Mouse (Mus musculus) small intestine, adult 2 months (tissue): ENCODE results near the gene Gpx3. TPM values are rescaled to one million over a fixed set of nuclear protein-coding genes. Genes with fewer than 3 reads are reported as not detected.
"Not testable (repeated sequence)": the region's sequence is repeated elsewhere in the genome, so short reads cannot be mapped to it uniquely, and the experiment has no call there.

Source experiments
- H3K27ac ChIP-seq: fragments of 200-500 bp; 2 replicates; pipeline ENCODE4 v1.5.1; 2012; ENCODE audit warnings: low read depth, low read length, control low read depth, inconsistent platforms; ENCODE audit not compliant: insufficient read depth
- H3K27me3 ChIP-seq: fragments of 200-500 bp; 2 replicates; pipeline ENCODE4 v1.6.1; 2012; ENCODE audit warnings: mild to moderate bottlenecking, moderate library complexity, low read length, inconsistent platforms; ENCODE audit not compliant: control insufficient read depth, insufficient read depth
- H3K36me3 ChIP-seq: fragments of 200-500 bp; 2 replicates; pipeline ENCODE4 v1.6.1; 2012; ENCODE audit warnings: mild to moderate bottlenecking, low read length, control low read depth, inconsistent platforms; ENCODE audit not compliant: control insufficient read depth, insufficient read depth
- H3K4me1 ChIP-seq: fragments of 200-500 bp; 2 replicates; pipeline ENCODE4 v1.6.1; 2012; ENCODE audit warnings: low read length, inconsistent platforms, mixed read lengths; ENCODE audit not compliant: control insufficient read depth, insufficient read depth, insufficient read length
- H3K4me3 ChIP-seq: fragments of 200-500 bp; 2 replicates; pipeline ENCODE4 v1.5.1; 2012; ENCODE audit warnings: low read depth, mild to moderate bottlenecking, control low read depth, inconsistent platforms, low read length, moderate library complexity
- CTCF ChIP-seq: fragments of 200-500 bp; IDR thresholded peaks from 2 replicates; pipeline ENCODE4 v1.5.1; 2012; ENCODE audit warnings: low read depth, mild to moderate bottlenecking, control low read depth, inconsistent platforms, low read length, moderate library complexity, mixed read lengths; ENCODE audit not compliant: insufficient replicate concordance, insufficient read length; ENCODE audit errors: extremely low read depth
- POLR2A ChIP-seq: fragments of 200-500 bp; IDR thresholded peaks from 2 replicates; pipeline ENCODE4 v1.6.1; 2012; ENCODE audit warnings: low read depth, mild to moderate bottlenecking, control low read depth, inconsistent platforms, low read length, moderate library complexity
- WGBS: fragments of 180-500 bp; shearing (Covaris S2); methylation state at CpG from one replicate; pipeline ENCODE4 v1.1.7; 2018; 5-methylcytosine and 5-hydroxymethylcytosine counted together
- polyA plus RNA-seq: library from polyadenylated mRNA; depleted of rRNA; stranded (reverse); fragments of >200 nt; gene quantifications from 2 replicates; pipeline ENCODE4 v1.2.3, GENCODE M21; 2012

The Gpx3 gene
- polyA plus RNA-seq, 1 experiment, result 90.3 TPM

DNA sequence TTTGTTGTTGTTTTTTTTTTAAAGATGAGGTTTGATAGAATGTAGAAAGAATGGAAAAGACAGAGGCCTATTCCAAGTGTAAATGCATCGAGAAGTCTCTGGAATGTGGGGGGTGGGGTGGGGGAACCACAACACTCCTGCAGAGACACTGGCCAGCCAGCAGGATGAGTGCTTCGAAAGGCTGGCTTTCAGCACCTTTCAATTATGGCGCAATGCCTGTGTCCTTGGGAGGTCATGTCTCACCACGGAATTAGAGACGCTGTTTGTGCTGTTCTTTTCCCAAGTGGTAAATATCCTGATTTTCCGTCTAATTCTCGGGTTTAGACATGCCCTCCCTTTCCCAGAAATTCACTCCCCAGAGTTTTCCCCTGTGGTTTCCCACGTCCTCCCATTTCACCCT is 19.6 kb upstream of the Gpx3 start:
- 78% methylated on average over 8 of the region's 8 CpGs for WGBS
- no peak for TF ChIP-seq CTCF
- TF ChIP-seq POLR2A, result no peak
- Histone ChIP-seq H3K36me3 (no peaks in the 10 kb centered on the region), H3K4me1 (no peaks in the 10 kb centered on the region), H3K27ac (peak overlapping the region; percentile 47; the same call in 1 of the 2 replicates), H3K27me3 (no peaks in the 10 kb centered on the region), H3K4me3 (no peak overlapping the region)

DNA sequence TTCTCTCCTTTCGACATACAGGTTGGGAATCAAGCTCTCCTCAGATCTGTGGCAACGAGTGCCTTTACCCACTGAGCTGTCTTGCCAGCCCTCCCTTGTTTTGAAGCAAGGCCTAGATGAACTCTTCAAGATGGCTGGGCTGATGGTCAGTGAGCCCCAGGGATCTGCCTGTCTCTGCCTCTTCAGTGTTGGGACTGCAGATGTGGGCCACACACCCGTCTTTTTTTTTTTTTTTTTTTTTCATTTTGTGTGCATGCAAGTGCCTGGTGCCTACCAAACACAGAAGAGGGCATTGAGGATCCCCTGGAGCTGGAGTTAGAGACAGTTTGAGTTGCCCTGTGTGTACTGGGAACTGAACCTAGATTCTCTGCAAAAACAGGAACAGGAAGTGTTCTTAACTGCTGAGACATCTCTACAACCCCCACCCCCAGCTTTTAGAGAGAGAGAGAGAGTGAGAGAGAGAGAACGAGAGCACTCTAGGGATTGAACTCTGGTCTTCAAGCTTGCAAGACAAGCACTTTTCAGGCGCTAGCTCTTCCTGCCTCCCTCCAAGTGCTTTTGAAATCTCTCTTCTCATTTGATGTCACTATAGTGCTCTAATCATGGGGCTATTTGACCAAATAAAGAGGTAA is 17.9 kb upstream of the Gpx3 start:
- H3K4me1 ChIP-seq, result no peaks in the 10 kb centered on the region
- no peaks in the 10 kb centered on the region for H3K27me3 ChIP-seq
- H3K4me3 ChIP-seq, result no peak overlapping the region
- peak overlapping the region; percentile 74 for H3K27ac ChIP-seq
- TF ChIP-seq CTCF (no peak), POLR2A (no peak)
- no peaks in the 10 kb centered on the region for H3K36me3 ChIP-seq
- 69% methylated on average over 5 of the region's 5 CpGs for WGBS

GRCm38 (mm10) chr11:54884937-54885336 is 17.3 kb upstream of the Gpx3 start:
- H3K4me1 ChIP-seq, result no peaks in the 10 kb centered on the region
- no peak overlapping the region for H3K4me3 ChIP-seq
- TF ChIP-seq CTCF (no peak), POLR2A (no peak)
- WGBS, result 28% methylated on average over 5 of the region's 5 CpGs
- H3K27ac ChIP-seq, result peak overlapping the region; percentile 74
- H3K27me3 ChIP-seq, result no peaks in the 10 kb centered on the region
- no peaks in the 10 kb centered on the region for H3K36me3 ChIP-seq

DNA sequence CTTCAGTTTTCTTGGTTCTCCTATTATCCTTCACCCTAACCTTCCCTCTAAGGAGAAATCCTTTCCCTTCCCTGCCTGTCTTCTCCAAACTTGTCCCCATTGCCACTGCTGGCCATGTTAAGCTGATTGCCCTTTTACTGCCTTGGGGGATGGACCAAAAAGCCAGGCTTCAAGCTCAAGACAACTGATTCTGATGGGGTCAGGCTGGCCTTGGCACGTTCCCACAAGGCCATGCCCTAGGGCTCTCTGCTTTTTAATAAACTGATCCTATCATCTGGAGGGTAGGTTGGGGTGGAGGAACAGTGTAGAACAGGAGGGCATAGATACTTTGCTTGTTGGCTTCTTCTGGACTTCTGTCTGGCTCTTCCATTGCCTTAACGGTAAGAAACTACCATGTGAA is 16.8 kb upstream of the Gpx3 start:
- 97% methylated on average over 2 of the region's 2 CpGs for WGBS
- Histone ChIP-seq H3K4me3 (no peak overlapping the region), H3K27me3 (no peaks in the 10 kb centered on the region), H3K27ac (peak overlapping the region; percentile 71), H3K4me1 (no peaks in the 10 kb centered on the region), H3K36me3 (no peaks in the 10 kb centered on the region)
- TF ChIP-seq POLR2A (no peak), CTCF (no peak)

DNA sequence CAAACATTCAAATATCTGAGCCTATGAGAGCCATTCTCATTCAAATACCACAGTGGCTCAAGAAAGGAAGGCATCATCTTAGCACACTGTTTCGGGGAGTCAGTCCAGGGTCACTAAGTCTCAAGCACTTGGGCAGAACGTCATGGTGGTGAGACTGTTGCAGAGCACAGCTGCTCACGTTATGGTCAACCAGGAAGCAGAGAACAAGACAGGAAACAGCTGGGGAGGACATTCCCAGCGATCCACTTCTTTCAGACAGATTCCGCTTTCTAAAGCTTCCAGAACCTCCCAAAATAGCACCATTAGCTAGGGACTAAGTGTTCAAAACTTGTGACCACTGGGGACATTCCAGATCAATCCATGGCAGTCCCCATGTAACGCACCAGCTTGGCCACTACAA is 14.3 kb upstream of the Gpx3 start:
- no peak for TF ChIP-seq POLR2A
- TF ChIP-seq CTCF, result no peak
- 80% methylated on average over 6 of the region's 6 CpGs for WGBS
- H3K4me1 ChIP-seq, result no peaks in the 10 kb centered on the region

DNA sequence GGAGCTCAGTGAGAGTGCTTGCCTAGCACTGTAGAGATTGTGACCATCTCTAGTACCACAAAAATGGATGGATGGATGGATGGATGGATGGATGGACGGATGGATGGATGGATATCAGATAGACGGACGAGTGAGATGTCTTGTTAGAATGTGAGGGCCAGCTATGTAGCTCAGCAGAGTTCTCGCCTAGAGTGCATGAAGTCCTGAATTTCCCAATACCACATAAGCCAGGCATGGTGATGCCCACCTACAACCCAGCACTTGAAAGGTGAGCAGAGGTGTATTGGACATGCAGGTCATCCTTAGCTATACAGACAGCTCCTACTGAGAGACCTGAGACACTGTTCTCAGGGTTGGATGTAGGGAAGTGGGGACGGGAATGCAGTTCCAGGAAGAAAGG is 10.9 kb upstream of the Gpx3 start:
- Histone ChIP-seq H3K4me3 (no peak overlapping the region), H3K27me3 (no peaks in the 10 kb centered on the region), H3K36me3 (no peaks in the 10 kb centered on the region), H3K27ac (no peak overlapping the region), H3K4me1 (no peaks in the 10 kb centered on the region)
- no peak for TF ChIP-seq POLR2A
- no peak for TF ChIP-seq CTCF
- WGBS, result 88% methylated on average over 5 of the region's 5 CpGs

More for the DNA sequence above, 14.3 kb upstream of the Gpx3 start:
- H3K27me3 ChIP-seq, result no peaks in the 10 kb centered on the region
- H3K27ac ChIP-seq, result peak overlapping the region; percentile 35
- H3K36me3 ChIP-seq, result no peaks in the 10 kb centered on the region
- H3K4me3 ChIP-seq, result no peak overlapping the region

GRCm38 (mm10) chr11:54892091-54892490 is 10.2 kb upstream of the Gpx3 start:
- no peak overlapping the region for H3K27ac ChIP-seq
- H3K36me3 ChIP-seq, result no peaks in the 10 kb centered on the region
- no peaks in the 10 kb centered on the region for H3K4me1 ChIP-seq
- WGBS, result 43% methylated on average over 7 of the region's 7 CpGs
- TF ChIP-seq CTCF (no peak), POLR2A (no peak)
- no peak overlapping the region for H3K4me3 ChIP-seq
- no peaks in the 10 kb centered on the region for H3K27me3 ChIP-seq

GRCm38 (mm10) chr11:54894589-54894988 is 7.7 kb upstream of the Gpx3 start:
- no peaks in the 10 kb centered on the region for H3K4me1 ChIP-seq
- no peak overlapping the region for H3K27ac ChIP-seq
- no peak overlapping the region for H3K4me3 ChIP-seq
- WGBS, result 59% methylated on average over 9 of the region's 9 CpGs
- TF ChIP-seq POLR2A (no peak), CTCF (no peak)
- no peaks in the 10 kb centered on the region for H3K27me3 ChIP-seq
- no peaks in the 10 kb centered on the region for H3K36me3 ChIP-seq

GRCm38 (mm10) chr11:54896646-54897045 is 5.6 kb upstream of the Gpx3 start:
- not testable (repeated sequence) for H3K4me3 ChIP-seq, H3K27ac ChIP-seq, H3K27me3 ChIP-seq, H3K36me3 ChIP-seq, H3K4me1 ChIP-seq
- WGBS, result 68% methylated on average over 3 of the region's 3 CpGs
